Mouse (Mus musculus) midbrain, embryonic 12.5 days (tissue): Measurements from ENCODE around the gene Asb12. TPM values are rescaled to one million over a fixed set of nuclear protein-coding genes. Genes with fewer than 3 reads are reported as not detected.

Source experiments
- ATAC-seq: fragments of 200-750 bp; cut with Nextera tagmentation; 2 replicates; pipeline ENCODE4 v1.8.0; 2017; ENCODE audit warnings: low read depth, moderate TSS enrichment, moderate library complexity; ENCODE audit not compliant: low FRiP score
- H3K27ac ChIP-seq: fragments of 300-500 bp; sonication (generic); replicated peaks from 2 replicates; pipeline ENCODE4 v1.5.1; 2016; ENCODE audit warnings: mild to moderate bottlenecking
- H3K27me3 ChIP-seq: fragments of 300-500 bp; sonication (generic); 2 replicates; pipeline ENCODE4 v1.6.1; 2016; ENCODE audit warnings: mild to moderate bottlenecking
- H3K36me3 ChIP-seq: fragments of 300-500 bp; sonication (generic); 2 replicates; pipeline ENCODE4 v1.6.1; 2016
- H3K4me1 ChIP-seq: fragments of 300-500 bp; sonication (generic); 2 replicates; pipeline ENCODE4 v1.6.1; 2016
- H3K4me2 ChIP-seq: fragments of 300-500 bp; sonication (generic); replicated peaks from 2 replicates; pipeline ENCODE4 v1.6.1; 2016; ENCODE audit warnings: mild to moderate bottlenecking, moderate library complexity
- H3K4me3 ChIP-seq: fragments of 300-500 bp; sonication (generic); 2 replicates; pipeline ENCODE4 v1.5.1; 2016; ENCODE audit warnings: mild to moderate bottlenecking
- H3K9ac ChIP-seq: fragments of 300-500 bp; sonication (generic); replicated peaks from 2 replicates; pipeline ENCODE4 v1.6.1; 2016; ENCODE audit warnings: mild to moderate bottlenecking, moderate library complexity
- H3K9me3 ChIP-seq: fragments of 300-500 bp; sonication (generic); 2 replicates; pipeline ENCODE4 v1.6.1; 2016; ENCODE audit warnings: mild to moderate bottlenecking
- WGBS: fragments of 180-500 bp; shearing (Covaris S2); methylation state at CpG from one replicate; pipeline ENCODE4 v1.1.7; 2016; 5-methylcytosine and 5-hydroxymethylcytosine counted together
- polyA plus RNA-seq: library from polyadenylated mRNA; unstranded; fragments of >200 nt; fragmentation: Nextera tagmentation; extraction: Ambion mirVana; gene quantifications from 2 replicates; pipeline ENCODE4 v1.2.1, GENCODE M21; 2016

Asb12 gene
- polyA plus RNA-seq, 1 experiment from 2014 or later: 0.19 TPM

- Histone ChIP-seq H3K4me2 (peak overlapping the region; percentile 58; the same call in 1 of the 2 replicates), H3K9ac (no peak overlapping the region), H3K4me3 (no peak overlapping the region), H3K27ac (no peak overlapping the region), H3K27me3 (no peaks in the 10 kb centered on the region), H3K9me3 (no peaks in the 10 kb centered on the region), H3K4me1 (peaks cover 17% of the 10 kb centered on the region), H3K36me3 (no peaks in the 10 kb centered on the region)
- 69% methylated on average over 1 of the region's 1 CpGs for WGBS
- ATAC-seq: no peak
These were observed 115.5 kb downstream of the Asb12 start for GRCm38 (mm10) chrX:95442261-95442660.

DNA sequence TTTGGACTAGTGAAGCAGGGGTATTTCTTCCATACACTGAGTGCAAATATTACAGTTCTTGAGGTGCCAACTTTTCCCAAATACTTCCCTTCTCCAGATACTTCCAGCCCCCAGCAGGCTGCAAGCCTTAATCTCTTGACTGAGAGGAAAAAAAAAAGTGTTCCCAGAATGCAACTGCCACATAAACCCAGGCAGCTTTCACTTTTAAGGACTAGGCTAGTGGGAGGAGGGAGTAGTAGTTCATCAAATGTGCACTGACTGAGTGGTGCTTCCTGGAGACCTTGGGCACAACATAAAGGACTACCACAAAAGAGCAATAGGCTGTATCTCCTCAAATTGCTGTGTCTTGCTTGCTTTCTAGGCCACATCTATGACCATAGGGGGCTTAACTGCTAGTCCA, 116.5 kb downstream of the Asb12 start:
- no peak for ATAC-seq
- peaks cover 17% of the 10 kb centered on the region for H3K4me1 ChIP-seq
- no peaks in the 10 kb centered on the region for H3K9me3 ChIP-seq
- no peak overlapping the region for H3K9ac ChIP-seq
- no peak overlapping the region for H3K27ac ChIP-seq
- H3K4me2 ChIP-seq: no peak overlapping the region
- H3K27me3 ChIP-seq: no peaks in the 10 kb centered on the region
- H3K36me3 ChIP-seq: no peaks in the 10 kb centered on the region
- no peak overlapping the region for H3K4me3 ChIP-seq

DNA sequence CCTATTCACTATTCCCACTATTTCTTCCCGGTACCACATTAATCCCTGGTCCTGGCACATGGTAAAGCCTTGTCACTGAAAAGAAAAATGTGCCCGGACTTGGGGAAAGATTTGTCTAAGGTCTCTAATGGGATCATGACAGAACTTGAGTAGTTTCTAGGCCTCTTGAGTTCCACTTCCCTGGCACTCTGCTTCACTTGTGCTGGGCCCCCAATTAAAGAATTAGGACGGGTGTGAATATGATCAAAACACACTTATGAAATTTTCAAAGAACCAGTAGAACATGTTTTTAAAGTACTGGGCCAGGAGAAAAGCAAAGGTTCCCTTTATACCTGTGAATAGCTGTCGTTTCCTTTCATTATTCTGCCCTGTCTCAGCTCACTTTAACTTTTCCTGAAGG, 119.3 kb downstream of the Asb12 start:
- 76% methylated on average over 4 of the region's 4 CpGs for WGBS
- Histone ChIP-seq H3K27me3 (no peaks in the 10 kb centered on the region), H3K4me3 (no peak overlapping the region), H3K27ac (no peak overlapping the region), H3K9me3 (no peaks in the 10 kb centered on the region), H3K4me2 (no peak overlapping the region), H3K4me1 (peaks cover 17% of the 10 kb centered on the region), H3K9ac (no peak overlapping the region), H3K36me3 (no peaks in the 10 kb centered on the region)
- ATAC-seq: no peak

- Histone ChIP-seq H3K27me3 (no peaks in the 10 kb centered on the region), H3K4me1 (peaks cover 10% of the 10 kb centered on the region; the same call in 1 of the 2 replicates), H3K4me3 (no peak overlapping the region), H3K27ac (no peak overlapping the region), H3K36me3 (no peaks in the 10 kb centered on the region), H3K9ac (no peak overlapping the region), H3K9me3 (no peaks in the 10 kb centered on the region), H3K4me2 (no peak overlapping the region)
- 94% methylated on average over 1 of the region's 1 CpGs for WGBS
- ATAC-seq: no peak
These were observed 120.6 kb downstream of the Asb12 start for GRCm38 (mm10) chrX:95437236-95437635.

Other genes starting within 250 kb of the Asb12 start
- gene Amer1, start 113.1 kb downstream of the Asb12 start, polyA plus RNA-seq: 11.5 and 11.6 TPM in 2 replicates
- not detected in 2 replicates for gene Pfn5, start 117 bp upstream of the Asb12 start, polyA plus RNA-seq
- 52.2 and 55.9 TPM in 2 replicates for gene Zc4h2, start 100.5 kb upstream of the Asb12 start, polyA plus RNA-seq
- 3.1 and 3.8 TPM in 2 replicates for gene Zc3h12b, start 153.7 kb upstream of the Asb12 start, polyA plus RNA-seq